Mouse (Mus musculus) liver, embryonic 12.5 days (tissue): Measurements from ENCODE around the gene Pip5k1a. TPM values are rescaled to one million over a fixed set of nuclear protein-coding genes. Genes with fewer than 3 reads are reported as not detected.
"Not testable (repeated sequence)": the region's sequence is repeated elsewhere in the genome, so short reads cannot be mapped to it uniquely, and the experiment has no call there.

ENCODE experiments used
- ATAC-seq: fragments of 200-750 bp; cut with Nextera tagmentation; 2 replicates; pipeline ENCODE4 v1.8.0; 2017; ENCODE audit warnings: moderate number of reproducible peaks, mild to moderate bottlenecking, moderate library complexity
- H3K27ac ChIP-seq: fragments of 300-500 bp; sonication (generic); 2 replicates; pipeline ENCODE4 v1.5.1; 2016; ENCODE audit warnings: mild to moderate bottlenecking
- H3K27me3 ChIP-seq: fragments of 300-500 bp; sonication (generic); replicated peaks from 2 replicates; pipeline ENCODE4 v1.6.1; 2016; ENCODE audit warnings: mild to moderate bottlenecking, moderate library complexity
- H3K36me3 ChIP-seq: fragments of 300-500 bp; sonication (generic); 2 replicates; pipeline ENCODE4 v1.6.1; 2016; ENCODE audit warnings: mild to moderate bottlenecking, moderate library complexity
- H3K4me1 ChIP-seq: fragments of 300-500 bp; sonication (generic); 2 replicates; pipeline ENCODE4 v1.6.1; 2016
- H3K4me2 ChIP-seq: fragments of 300-500 bp; sonication (generic); 2 replicates; pipeline ENCODE4 v1.6.1; 2016; ENCODE audit warnings: mild to moderate bottlenecking, moderate library complexity
- H3K4me3 ChIP-seq: fragments of 300-500 bp; sonication (generic); 2 replicates; pipeline ENCODE4 v1.5.1; 2016; ENCODE audit warnings: mild to moderate bottlenecking, moderate library complexity
- H3K9ac ChIP-seq: fragments of 300-500 bp; sonication (generic); 2 replicates; pipeline ENCODE4 v1.6.1; 2016; ENCODE audit warnings: mild to moderate bottlenecking, moderate library complexity
- H3K9me3 ChIP-seq: fragments of 300-500 bp; sonication (generic); replicated peaks from 2 replicates; pipeline ENCODE4 v1.6.1; 2016; ENCODE audit warnings: mild to moderate bottlenecking, moderate library complexity
- WGBS: fragments of 180-500 bp; shearing (Covaris S2); methylation state at CpG from one replicate; pipeline ENCODE4 v1.1.7; 2016; ENCODE audit not compliant: insufficient replicate concordance; 5-methylcytosine and 5-hydroxymethylcytosine counted together
- polyA plus RNA-seq: library from polyadenylated mRNA; unstranded; fragments of >200 nt; fragmentation: Nextera tagmentation; extraction: Ambion mirVana; gene quantifications from 2 replicates; pipeline ENCODE4 v1.2.1, GENCODE M21; 2016

Pip5k1a gene
- polyA plus RNA-seq, 1 experiment from 2014 or later = 11.3 TPM

DNA sequence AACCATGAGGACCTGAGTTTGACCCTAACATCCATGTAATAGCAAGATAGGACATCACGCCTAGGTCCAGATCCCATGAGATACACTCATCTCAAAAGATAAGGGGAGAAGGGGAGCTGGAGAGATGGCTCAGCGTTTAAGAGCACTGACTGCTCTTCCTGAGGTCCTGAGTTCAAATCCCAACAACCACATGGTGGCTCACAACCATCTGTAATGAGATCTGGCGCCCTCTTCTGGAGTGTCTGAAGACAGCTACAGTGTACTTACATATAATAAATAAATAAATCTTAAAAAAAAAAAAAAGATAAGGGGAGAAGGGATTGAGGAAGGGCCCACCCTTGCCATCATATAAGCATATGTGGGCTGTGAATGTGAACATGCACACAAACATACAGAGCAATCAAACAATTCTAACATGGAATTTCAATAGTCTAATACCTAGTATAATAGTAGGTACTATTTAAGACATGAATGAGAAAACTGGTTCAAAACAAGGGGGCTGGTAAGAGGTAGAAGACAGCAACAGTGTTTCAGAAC, 77.4 kb downstream of the Pip5k1a start:
- 52% methylated on average over 3 of the region's 3 CpGs for WGBS
- not testable (repeated sequence) for H3K27ac ChIP-seq

DNA sequence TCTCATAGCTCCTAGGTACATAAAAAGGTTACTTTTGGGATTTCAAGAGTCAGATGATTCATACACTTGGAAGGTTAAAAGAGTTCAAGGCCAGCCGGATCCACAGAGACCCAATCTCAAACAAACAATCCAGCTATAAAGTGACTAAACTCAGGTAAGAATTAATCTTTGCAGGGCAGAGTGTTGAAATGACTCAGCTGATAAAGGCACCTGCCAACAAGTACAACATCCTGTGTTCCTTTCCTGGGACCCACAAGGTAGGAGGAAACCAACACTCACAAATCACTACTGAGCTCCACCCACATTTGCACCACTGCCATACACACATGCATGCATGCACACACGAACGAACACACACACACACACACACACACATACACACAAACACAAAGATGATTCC, 78.1 kb downstream of the Pip5k1a start:
- Histone ChIP-seq H3K4me2 (no peak overlapping the region), H3K36me3 (peaks cover 46% of the 10 kb centered on the region), H3K4me3 (no peak overlapping the region), H3K9me3 (no peaks in the 10 kb centered on the region), H3K9ac (no peak overlapping the region), H3K27ac (no peak overlapping the region), H3K27me3 (no peaks in the 10 kb centered on the region), H3K4me1 (peaks cover 43% of the 10 kb centered on the region)
- 76% methylated on average over 3 of the region's 3 CpGs for WGBS
- no peak for ATAC-seq

More for the DNA sequence above, 77.4 kb downstream of the Pip5k1a start:
- ATAC-seq, H3K9me3 ChIP-seq, H3K9ac ChIP-seq, H3K4me2 ChIP-seq, H3K27me3 ChIP-seq, H3K4me3 ChIP-seq: not testable (repeated sequence)
- Histone ChIP-seq H3K4me1 (peaks cover 40% of the 10 kb centered on the region), H3K36me3 (peaks cover 53% of the 10 kb centered on the region)

DNA sequence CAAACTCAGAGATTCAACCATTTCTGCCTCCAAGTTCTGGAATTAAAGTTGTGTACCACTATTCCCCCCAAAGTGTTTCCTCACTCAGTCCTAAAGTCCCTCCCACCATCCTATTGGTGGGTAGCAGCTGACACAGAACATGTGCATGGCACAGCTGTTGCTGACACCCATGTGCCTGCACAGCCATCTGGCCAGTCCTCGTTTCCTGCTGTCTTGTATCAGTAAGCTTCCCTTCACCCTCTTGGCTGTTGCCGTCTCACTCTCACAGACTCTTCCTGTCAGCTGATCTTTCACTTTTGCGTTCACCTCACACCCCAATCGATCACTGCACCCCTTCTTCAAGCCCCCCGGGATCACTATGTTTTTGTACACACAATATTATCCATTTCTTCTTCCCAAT, 79.0 kb downstream of the Pip5k1a start:
- ATAC-seq = 0 out of 2 replicates have a peak, but pooled peaks have one; percentile 42
- H3K4me2 ChIP-seq = no peak overlapping the region
- 30% methylated on average over 5 of the region's 5 CpGs for WGBS
- H3K9me3 ChIP-seq = no peaks in the 10 kb centered on the region
- H3K36me3 ChIP-seq = peaks cover 37% of the 10 kb centered on the region
- peaks cover 43% of the 10 kb centered on the region for H3K4me1 ChIP-seq
- no peaks in the 10 kb centered on the region for H3K27me3 ChIP-seq
- H3K9ac ChIP-seq = no peak overlapping the region; the same call in 1 of the 2 replicates
- peak overlapping the region; percentile 5; the same call in 1 of the 2 replicates for H3K27ac ChIP-seq
- no peak overlapping the region for H3K4me3 ChIP-seq

DNA sequence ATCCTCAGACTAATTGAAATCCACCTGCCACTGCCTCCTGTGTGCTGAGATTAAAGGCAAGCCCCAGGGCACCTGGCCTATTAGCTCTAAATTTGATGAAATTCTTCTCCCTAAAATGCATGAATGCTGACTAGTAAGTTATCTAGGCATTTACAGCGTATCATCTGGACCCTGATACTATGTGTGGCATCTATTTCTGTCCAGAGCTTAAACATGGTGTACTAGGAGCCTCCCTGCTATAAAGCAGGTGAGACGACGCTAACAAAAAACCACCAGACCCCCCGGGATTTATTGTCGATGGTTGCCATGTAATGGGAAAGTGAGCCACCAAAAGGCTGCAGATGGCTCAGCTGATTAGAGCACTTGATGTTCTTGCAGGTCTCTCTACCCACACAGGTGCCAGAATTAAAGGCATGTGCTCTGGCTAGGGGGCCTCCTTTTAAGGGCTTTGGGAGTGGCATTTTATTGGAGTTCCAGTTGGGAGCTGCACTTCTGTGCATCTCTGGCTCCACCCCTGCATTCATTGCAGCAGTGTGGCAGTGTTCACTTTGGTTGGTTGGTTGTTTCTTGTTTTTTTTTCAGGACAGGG, 79.6 kb downstream of the Pip5k1a start:
- peaks cover 43% of the 10 kb centered on the region for H3K4me1 ChIP-seq
- no peak overlapping the region for H3K4me2 ChIP-seq
- 60% methylated on average over 5 of the region's 5 CpGs for WGBS
- no peak overlapping the region for H3K4me3 ChIP-seq
- no peaks in the 10 kb centered on the region for H3K9me3 ChIP-seq
- H3K36me3 ChIP-seq = peaks cover 31% of the 10 kb centered on the region
- no peaks in the 10 kb centered on the region for H3K27me3 ChIP-seq
- 0 out of 2 replicates have a peak, but pooled peaks have one; percentile 24 for ATAC-seq
- H3K9ac ChIP-seq = no peak overlapping the region
- peak overlapping the region; percentile 5; the same call in 1 of the 2 replicates for H3K27ac ChIP-seq

DNA sequence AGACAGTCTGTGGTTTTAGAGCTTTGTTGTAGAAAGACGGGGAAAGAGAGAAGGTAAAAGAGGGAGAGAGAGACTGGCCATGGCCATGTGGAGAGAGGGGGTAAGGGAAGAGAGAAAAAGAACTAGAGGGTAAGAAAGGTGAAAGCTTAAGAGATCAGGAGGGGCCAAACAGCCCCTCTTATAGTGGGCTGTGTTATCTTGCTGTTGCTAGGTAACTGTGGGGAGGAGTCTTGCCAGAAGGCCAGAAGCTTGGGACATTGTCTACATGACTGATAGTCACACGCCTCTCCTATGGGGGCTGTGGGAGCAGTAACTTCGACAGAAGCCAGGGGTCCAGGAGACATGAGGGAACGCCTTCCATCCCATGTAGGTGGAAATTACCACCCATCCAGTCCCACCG, 81.5 kb downstream of the Pip5k1a start:
- H3K36me3 ChIP-seq = peaks cover 12% of the 10 kb centered on the region
- 28% methylated on average over 5 of the region's 5 CpGs for WGBS
- H3K4me3 ChIP-seq = peak overlapping the region; percentile 22
- no peaks in the 10 kb centered on the region for H3K27me3 ChIP-seq
- H3K9me3 ChIP-seq = no peaks in the 10 kb centered on the region
- H3K4me1 ChIP-seq = peaks cover 43% of the 10 kb centered on the region
- H3K27ac ChIP-seq = peak overlapping the region; percentile 47; the same call in 1 of the 2 replicates
- H3K9ac ChIP-seq = peak overlapping the region; percentile 56
- peak; percentile 39 for ATAC-seq
- H3K4me2 ChIP-seq = peak overlapping the region; percentile 52

DNA sequence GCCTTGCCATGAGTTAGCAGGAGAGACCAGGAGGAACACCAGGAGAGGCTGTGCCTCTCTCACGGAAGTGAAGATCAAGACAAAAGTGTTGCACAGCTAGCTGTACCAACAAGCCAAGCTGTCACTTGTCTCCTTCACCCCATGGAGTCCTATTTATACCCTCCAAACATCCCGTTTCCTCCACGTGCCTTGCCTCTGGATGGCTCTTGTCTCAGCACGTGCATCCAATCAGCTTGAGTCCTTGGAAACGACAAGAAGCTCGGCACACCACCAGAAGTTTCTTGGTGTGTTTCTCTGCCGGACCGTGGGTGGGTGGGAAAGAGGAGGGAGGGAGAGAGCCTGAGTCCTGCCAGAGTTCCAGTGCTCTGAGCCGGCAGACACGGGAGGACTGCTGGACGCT, 82.2 kb downstream of the Pip5k1a start:
- ATAC-seq = peak; percentile 13; the same call in 1 of the 2 replicates
- Histone ChIP-seq H3K27me3 (no peaks in the 10 kb centered on the region), H3K9ac (peak overlapping the region; percentile 56), H3K4me1 (peaks cover 43% of the 10 kb centered on the region), H3K9me3 (no peaks in the 10 kb centered on the region), H3K4me3 (peak overlapping the region; percentile 22), H3K4me2 (peak overlapping the region; percentile 52), H3K27ac (peak overlapping the region; percentile 47; the same call in 1 of the 2 replicates), H3K36me3 (peaks cover 10% of the 10 kb centered on the region)
- WGBS = 38% methylated on average over 11 of the region's 11 CpGs

DNA sequence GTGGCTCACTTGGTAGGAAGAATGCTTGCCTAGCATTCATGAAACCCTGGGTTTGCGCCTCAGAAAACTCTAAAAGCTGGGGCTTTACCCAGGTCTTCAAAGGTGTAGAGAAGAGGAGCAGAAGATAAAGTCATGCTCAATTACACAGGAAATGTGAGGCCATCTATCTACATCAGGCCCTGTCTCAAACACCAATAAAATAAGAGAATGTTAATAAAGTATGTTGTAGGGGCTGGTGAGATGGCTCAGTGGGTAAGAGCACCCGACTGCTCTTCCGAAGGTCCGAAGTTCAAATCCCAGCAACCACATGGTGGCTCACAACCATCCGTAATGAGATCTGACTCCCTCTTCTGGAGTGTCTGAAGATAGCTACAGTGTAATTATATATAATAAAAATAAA, 85.8 kb downstream of the Pip5k1a start:
- H3K4me2 ChIP-seq, H3K9ac ChIP-seq, H3K27ac ChIP-seq, H3K4me3 ChIP-seq, ATAC-seq, H3K36me3 ChIP-seq, H3K27me3 ChIP-seq, H3K9me3 ChIP-seq: not testable (repeated sequence)
- WGBS = 85% methylated on average over 5 of the region's 5 CpGs
- peaks cover 36% of the 10 kb centered on the region for H3K4me1 ChIP-seq

DNA sequence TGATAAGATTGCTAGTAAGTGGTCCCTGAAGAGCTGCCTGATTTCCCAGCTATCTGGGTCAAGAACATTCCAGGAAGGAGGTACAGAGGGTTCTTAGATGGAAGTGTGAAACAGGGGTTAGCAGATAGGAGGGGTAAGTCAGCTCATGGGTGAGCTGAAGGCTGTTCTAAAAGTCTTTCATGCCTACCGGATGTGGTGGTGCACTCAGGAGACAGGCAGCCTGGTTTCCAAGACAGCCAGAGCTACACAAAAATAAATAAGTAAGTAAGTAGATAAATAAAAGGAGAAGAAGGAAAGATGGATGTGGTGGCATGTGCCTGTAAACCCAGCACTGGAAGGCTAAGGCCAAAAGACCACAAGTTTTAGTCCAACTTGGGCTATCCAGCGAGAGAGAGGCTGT, 88.0 kb downstream of the Pip5k1a start:
- Histone ChIP-seq H3K36me3 (peaks cover 5% of the 10 kb centered on the region; the same call in 1 of the 2 replicates), H3K4me2 (no peak overlapping the region)

DNA sequence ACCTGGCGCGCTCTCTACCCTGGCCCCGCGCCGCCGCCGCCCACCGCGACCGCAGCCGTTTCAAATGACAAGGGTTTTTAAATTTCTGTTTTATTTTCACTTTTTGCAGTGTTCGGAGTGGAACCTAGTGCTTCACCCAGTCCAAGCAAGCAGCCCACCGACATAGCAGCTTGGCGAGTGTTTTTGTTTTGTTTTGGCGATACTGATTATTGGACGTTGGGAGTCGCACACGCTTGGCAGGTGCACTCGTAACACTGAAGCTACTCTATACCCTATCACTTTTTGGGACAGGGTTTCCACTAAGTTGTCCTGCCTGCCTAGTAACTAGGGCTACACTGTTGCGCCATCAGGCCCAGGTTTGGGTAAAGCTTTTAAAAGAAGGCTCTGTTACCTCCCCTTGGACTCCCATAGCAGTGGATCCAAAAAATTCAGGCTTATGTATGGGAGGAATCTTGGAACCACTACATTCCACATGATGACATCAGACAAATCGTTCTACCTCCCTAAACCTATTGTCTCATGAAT, 90.1 kb downstream of the Pip5k1a start:
- peak overlapping the region; percentile 97 for H3K27ac ChIP-seq
- H3K4me2 ChIP-seq = peak overlapping the region; percentile 97
- H3K4me1 ChIP-seq = peaks cover 39% of the 10 kb centered on the region
- H3K27me3 ChIP-seq = no peaks in the 10 kb centered on the region
- ATAC-seq = no peak
- H3K36me3 ChIP-seq = peaks cover 21% of the 10 kb centered on the region
- no peaks in the 10 kb centered on the region for H3K9me3 ChIP-seq
- 4% methylated on average over 21 of the region's 21 CpGs for WGBS
- peak overlapping the region; percentile 91 for H3K4me3 ChIP-seq
- peak overlapping the region; percentile 79 for H3K9ac ChIP-seq

More for the DNA sequence above, 88.0 kb downstream of the Pip5k1a start:
- ATAC-seq = no peak
- H3K4me1 ChIP-seq = peaks cover 25% of the 10 kb centered on the region
- WGBS = 76% methylated on average over 2 of the region's 2 CpGs
- H3K4me3 ChIP-seq = no peak overlapping the region
- no peak overlapping the region for H3K27ac ChIP-seq
- no peaks in the 10 kb centered on the region for H3K9me3 ChIP-seq
- H3K27me3 ChIP-seq = no peaks in the 10 kb centered on the region
- H3K9ac ChIP-seq = no peak overlapping the region

DNA sequence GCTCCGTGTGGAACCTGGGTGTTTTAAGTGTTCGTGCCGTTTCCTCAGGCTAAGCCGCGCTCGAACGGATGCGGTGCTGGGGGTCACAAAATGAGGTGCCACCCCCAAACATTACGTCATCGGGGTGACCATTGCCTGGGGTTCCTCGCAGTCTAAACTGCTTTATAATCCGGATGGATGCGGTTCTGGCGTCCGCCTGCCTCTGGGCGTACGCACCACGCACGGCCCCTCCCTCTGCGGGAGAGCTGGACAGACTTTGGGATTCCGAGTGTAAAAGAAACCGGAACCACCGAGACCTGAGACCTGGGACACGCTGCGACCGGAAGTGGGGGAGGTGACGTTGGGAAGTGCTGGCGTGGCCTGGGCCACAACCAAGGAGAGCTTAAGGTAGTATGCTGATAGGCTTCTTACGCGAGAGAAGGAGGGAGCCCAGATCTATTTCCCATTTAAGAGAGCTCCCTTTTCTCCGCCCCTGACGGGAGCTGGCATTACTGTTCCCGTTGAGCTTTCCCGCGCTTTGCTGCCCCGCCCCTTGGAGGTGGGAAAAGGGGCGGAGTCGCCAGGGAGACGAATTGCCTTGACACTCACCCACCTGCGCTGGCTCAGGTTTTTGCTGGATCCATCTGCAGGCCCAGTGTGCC, 90.7 kb downstream of the Pip5k1a start:
- H3K4me3 ChIP-seq = peak overlapping the region; percentile 91
- no peaks in the 10 kb centered on the region for H3K27me3 ChIP-seq
- under 1% methylated on average over 40 of the region's 40 CpGs for WGBS
- H3K27ac ChIP-seq = peak overlapping the region; percentile 97
- peak overlapping the region; percentile 79 for H3K9ac ChIP-seq
- peak; percentile 61 for ATAC-seq
- peaks cover 27% of the 10 kb centered on the region for H3K36me3 ChIP-seq
- no peaks in the 10 kb centered on the region for H3K9me3 ChIP-seq
- peaks cover 45% of the 10 kb centered on the region for H3K4me1 ChIP-seq
- peak overlapping the region; percentile 97 for H3K4me2 ChIP-seq

DNA sequence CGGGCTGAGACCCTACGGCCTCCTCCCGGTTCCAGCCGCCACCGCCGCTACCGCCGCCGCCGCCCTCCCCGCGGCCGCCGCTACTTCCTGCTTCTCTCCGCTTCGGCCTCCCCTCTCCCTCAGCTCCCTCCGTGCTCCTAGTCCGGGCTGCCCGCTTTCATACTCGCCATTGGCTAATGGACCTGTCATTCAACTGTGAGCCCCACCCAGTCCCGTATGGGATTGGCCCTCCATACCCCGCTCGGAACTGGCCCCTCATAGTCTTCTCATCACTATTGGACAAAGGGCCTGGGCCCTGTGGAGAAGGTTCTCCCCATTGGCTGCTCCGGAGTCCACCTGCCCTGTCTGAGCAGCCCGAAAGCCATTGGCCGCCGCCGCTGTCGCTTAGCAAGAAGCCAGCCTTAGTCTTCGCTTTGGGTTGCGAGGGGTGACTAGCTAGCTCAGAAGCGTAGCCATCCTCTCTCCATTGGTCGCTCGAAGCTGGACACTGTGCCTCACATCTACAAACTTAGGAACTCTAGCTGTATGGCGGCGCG, 91.3 kb downstream of the Pip5k1a start, which contains the start of gene Zfp687:
Zfp687 (minus strand) TSS at position 112 of the 536 bp plus-strand sequence.
- WGBS = under 1% methylated on average over 37 of the region's 37 CpGs
- peak within 1 kb of the TSS; percentile 87 for H3K9ac ChIP-seq

More for the DNA sequence above, 91.3 kb downstream of the Pip5k1a start, which contains the start of gene Zfp687:
- Histone ChIP-seq H3K4me3 (peak within 1 kb of the TSS; percentile 91), H3K9me3 (no peaks in the 10 kb centered on the region), H3K27ac (peak within 1 kb of the TSS; percentile 97), H3K4me2 (peak within 1 kb of the TSS; percentile 97), H3K27me3 (no peaks in the 10 kb centered on the region), H3K4me1 (peaks cover 46% of the 10 kb centered on the region), H3K36me3 (peaks cover 33% of the 10 kb centered on the region)
- peak; percentile 98 for ATAC-seq
